Mouse (Mus musculus) Patski (cell line): ENCODE measurements at regions not wholly inside any gene's neighbourhood (a gene's known extent, or its start where the extent isn't known, plus 50 kb on each side); places are given as distances from the start of the nearest gene placed in this dataset.

Source experiments
- ATAC-seq: fragments of 100-300 bp; one replicate; pipeline ENCODE4 v1.8.0; 2021
- CTCF ChIA-PET: fragments of 350-600 bp; sonication (Branson Sonifier 250); formaldehyde crosslinking; loops from one replicate; lab custom pipeline; 2022; ENCODE audit warnings: inconsistent platforms; lab: Charles Lee
- POLR2A ChIA-PET: fragments of 350-600 bp; sonication (Branson Sonifier 250); formaldehyde crosslinking; loops from one replicate; lab custom pipeline; 2022; ENCODE audit warnings: antibody characterized with exemption, inconsistent platforms; lab: Charles Lee
- DNase-seq: peaks from one replicate; pipeline ENCODE4 v3.0.0-alpha.2; 2011; ENCODE audit warnings: low read depth, low spot score
- H3K27me3 ChIP-seq: fragments of 371-371 bp; one replicate; pipeline ENCODE4 v1.5.1; 2021
- CTCF ChIP-seq: fragments of 100-300 bp; IDR thresholded peaks from one replicate; pipeline ENCODE4 v1.5.1; 2021
- in situ Hi-C: fragments of 300-500 bp; cut with MboI; formaldehyde crosslinking; loops from 3 replicates; pipeline ENCODE4 v1.11.1; 2018; ENCODE audit warnings: low pct_unique_long_range_greater_than_20kb, mixed read lengths

GRCm38 (mm10) chr15:40020646-40021045, 113.5 kb upstream of the 9330182O14Rik start:
- in situ Hi-C loops: no loop called here
- ChIA-PET CTCF (no interaction called here), POLR2A (no interaction called here)
- no peak for ATAC-seq
- TF ChIP-seq CTCF: no peak
- no peaks in the 10 kb centered on the region for H3K27me3 ChIP-seq
- DNase-seq: no peak

- H3K27me3 ChIP-seq: no peaks in the 10 kb centered on the region
- in situ Hi-C loops: no loop called here
- DNase-seq: no peak
- ChIA-PET CTCF (no interaction called here), POLR2A (no interaction called here)
- no peak for TF ChIP-seq CTCF
- no peak for ATAC-seq
These were observed 111.0 kb upstream of the 9330182O14Rik start for GRCm38 (mm10) chr15:40023195-40023594.

GRCm38 (mm10) chr15:40032088-40032487, 102.1 kb upstream of the 9330182O14Rik start:
- TF ChIP-seq CTCF: no peak
- ATAC-seq (no peak), DNase-seq (no peak)
- no peaks in the 10 kb centered on the region for H3K27me3 ChIP-seq
- POLR2A ChIA-PET: no interaction called here
- CTCF ChIA-PET: interaction anchor here (1.6 kb wide), 1 partner anchor 8 kb away, joined by 3 read pairs; no protein-coding TSS in a partner anchor
- in situ Hi-C loops: no loop called here

GRCm38 (mm10) chr15:40036181-40036580, 98.0 kb upstream of the 9330182O14Rik start:
- ATAC-seq (no peak), DNase-seq (no peak)
- POLR2A ChIA-PET: interaction anchor here (0.9 kb wide), 1 partner anchor 17 kb away, joined by 3 read pairs; no protein-coding TSS in a partner anchor
- TF ChIP-seq CTCF: no peak
- CTCF ChIA-PET: no interaction called here
- H3K27me3 ChIP-seq: no peaks in the 10 kb centered on the region
- in situ Hi-C loops: no loop called here

- ChIA-PET POLR2A (no interaction called here), CTCF (no interaction called here)
- no peak for TF ChIP-seq CTCF
- in situ Hi-C loops: no loop called here
- ATAC-seq (no peak), DNase-seq (no peak)
- H3K27me3 ChIP-seq: no peaks in the 10 kb centered on the region
These were observed 96.9 kb upstream of the 9330182O14Rik start for GRCm38 (mm10) chr15:40037266-40037665.

- DNase-seq: no peak
- ChIA-PET POLR2A (no interaction called here), CTCF (no interaction called here)
- no peak for ATAC-seq
- no peaks in the 10 kb centered on the region for H3K27me3 ChIP-seq
- no peak for TF ChIP-seq CTCF
- in situ Hi-C loops: no loop called here
These were observed 87.9 kb upstream of the 9330182O14Rik start for GRCm38 (mm10) chr15:40046219-40046618.

- ChIA-PET POLR2A (no interaction called here), CTCF (no interaction called here)
- ATAC-seq (no peak), DNase-seq (no peak)
- in situ Hi-C loops: no loop called here
- no peak for TF ChIP-seq CTCF
- H3K27me3 ChIP-seq: no peaks in the 10 kb centered on the region
These were observed 87.1 kb upstream of the 9330182O14Rik start for GRCm38 (mm10) chr15:40047100-40047499.

GRCm38 (mm10) chr15:40068051-40068450, 66.1 kb upstream of the 9330182O14Rik start:
- no peak for TF ChIP-seq CTCF
- POLR2A ChIA-PET: no interaction called here
- in situ Hi-C loops: no loop called here
- H3K27me3 ChIP-seq: peaks cover 11% of the 10 kb centered on the region
- CTCF ChIA-PET: no interaction called here
- ATAC-seq: no peak
- DNase-seq: no peak

- no peak for TF ChIP-seq CTCF
- ChIA-PET CTCF (interaction anchor here (0.8 to 1.5 kb wide), 2 partner anchors 13 to 16 kb away, joined by 3 read pairs; no protein-coding TSS in a partner anchor), POLR2A (interaction anchor here (1.2 kb wide), 1 partner anchor 26 kb away, joined by 3 read pairs; no protein-coding TSS in a partner anchor)
- ATAC-seq: peak; percentile 39
- in situ Hi-C loops: no loop called here
- DNase-seq: peak; percentile 12
- no peaks in the 10 kb centered on the region for H3K27me3 ChIP-seq
These were observed 58.8 kb upstream of the 9330182O14Rik start for GRCm38 (mm10) chr15:40075334-40075893.

GRCm38 (mm10) chr15:40079872-40080271, 54.3 kb upstream of the 9330182O14Rik start:
- H3K27me3 ChIP-seq: peaks cover 3% of the 10 kb centered on the region
- in situ Hi-C loops: no loop called here
- no peak for DNase-seq
- no peak for ATAC-seq
- TF ChIP-seq CTCF: no peak
- ChIA-PET POLR2A (no interaction called here), CTCF (no interaction called here)
